In the genomic region with DNA sequence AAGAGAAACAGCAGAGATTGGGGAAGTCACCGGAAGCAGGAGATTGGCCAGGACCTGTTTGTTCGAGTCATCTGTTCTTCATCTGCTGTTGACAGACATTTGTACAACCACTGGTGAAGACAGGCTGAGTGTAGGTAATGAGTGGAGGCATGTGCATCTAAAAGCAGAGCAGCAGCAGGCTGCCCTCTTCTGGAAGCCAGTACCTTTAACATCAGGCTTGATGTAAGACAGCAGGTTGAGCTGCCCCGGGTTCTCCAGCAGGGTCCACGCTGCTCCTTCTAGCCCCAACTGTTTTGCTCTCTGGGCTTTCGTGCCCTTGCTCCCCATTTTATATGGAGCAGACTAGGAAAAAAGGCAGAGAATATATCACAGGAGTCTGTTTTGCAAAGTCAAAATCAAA, we compare ENCODE assay signal across 13 mouse cellular contexts. TPM values are rescaled to one million over a fixed set of nuclear protein-coding genes. Genes with fewer than 3 reads are reported as not detected.
DNase-seq lines count a peak whose midpoint lies in the region; ATAC-seq lines count a peak whose summit lies in the region.
"Had no signal": no experiment of that assay in that cellular context is flagged by ENCODE, and none has a peak within 500 bp of the region (broad histone marks: within the 10 kb centered on the region; RNA-seq: fewer than 3 reads in every experiment).

No protein-coding gene starts in this region.

- no peaks in the 10 kb centered on the region for H3K27me3 ChIP-seq in kidney, embryonic 16.5 days (ENCODE audit: insufficient read depth, low read length)
- H3K27me3 ChIP-seq: Patski had no signal

- H3K36me3 ChIP-seq in kidney, embryonic 16.5 days (ENCODE audit: insufficient read depth, low read length): peaks cover 41% of the 10 kb centered on the region

- H3K9me3 ChIP-seq in kidney, embryonic 16.5 days (ENCODE audit: low read length): no peaks in the 10 kb centered on the region

- H3K27ac ChIP-seq in kidney, embryonic 16.5 days (ENCODE audit: low read length): no peak overlapping the region

- ATAC-seq in kidney, embryonic 16.5 days (ENCODE audit: low FRiP score, low TSS enrichment): no peak
- peak; percentile 34; the same call in 1 of the 2 replicates for ATAC-seq in megakaryocyte, adult 5-6 weeks (ENCODE audit: poor library complexity, severe bottlenecking)
- ATAC-seq: midbrain, embryonic 16.5 days; Patski had no signal

- no peak overlapping the region for H3K4me3 ChIP-seq in kidney, embryonic 16.5 days (ENCODE audit: low read length)

- H3K4me1 ChIP-seq in kidney, embryonic 16.5 days (ENCODE audit: insufficient read depth, low read length): no peaks in the 10 kb centered on the region

- peak; percentile 11 for DNase-seq in embryo, embryonic 11 days
- no peak for DNase-seq in embryo, embryonic 10.5 days (ENCODE audit: low spot score)
- DNase-seq in kidney, postnatal 10 days: peak; percentile 17
- DNase-seq in MN1 (ENCODE audit: low spot score): peak; percentile 28
- no peak for DNase-seq in spleen, adult 12 weeks (ENCODE audit: low spot score)
- no peak for DNase-seq in left cerebral cortex, adult 11 months (ENCODE audit: low spot score)
- DNase-seq: B cell, adult 2 months; gastrocnemius, postnatal 14 days; lung, postnatal 36 days had no signal

- WGBS in kidney, embryonic 16.5 days: 81% methylated on average over 5 of the region's 5 CpGs

- no peak overlapping the region for H3K4me2 ChIP-seq in kidney, embryonic 16.5 days (replicated peaks; ENCODE audit: low read depth, low read length)

- H3K9ac ChIP-seq in kidney, embryonic 16.5 days (replicated peaks; ENCODE audit: low read length): no peak overlapping the region

RNA-seq across cellular contexts. Expression of a gene that starts 19.1 kb away (rescaled TPM):
- 21.0 and 22.3 TPM in 2 replicates for polyA plus RNA-seq in kidney, embryonic 16.5 days (2015; fragmentation: Nextera tagmentation; extraction: Ambion mirVana)
- total RNA-seq in megakaryocyte, adult 5-6 weeks (2015): 15.8 and 17.2 TPM in 2 replicates
- total RNA-seq in megakaryocyte, adult 5-6 weeks (2017): 19.5 and 24.9 TPM in 2 replicates

RNA-seq across cellular contexts. Expression of a gene that starts 41.7 kb away (rescaled TPM):
- 5.5 and 5.9 TPM in 2 replicates for polyA plus RNA-seq in kidney, embryonic 16.5 days (2015; fragmentation: Nextera tagmentation; extraction: Ambion mirVana)
- total RNA-seq in megakaryocyte, adult 5-6 weeks (2015): 7.3 and 8.1 TPM in 2 replicates
- 3.5 and 13.3 TPM in 2 replicates for total RNA-seq in megakaryocyte, adult 5-6 weeks (2017)

Comparison
In these comparisons a context has a peak if more than half of its experiments do, and no peak if none do; other contexts are left out.
1. DNase-seq: peak in embryo, embryonic 11 days (single experiment), kidney, postnatal 10 days (single experiment) and MN1 (single experiment); none in embryo, embryonic 10.5 days (single experiment), spleen, adult 12 weeks (single experiment) and left cerebral cortex, adult 11 months (single experiment).